Mouse (Mus musculus) embryonic facial prominence, embryonic 14.5 days (tissue): ENCODE results near the gene Napepld. TPM values are rescaled to one million over a fixed set of nuclear protein-coding genes. Genes with fewer than 3 reads are reported as not detected.

ENCODE experiments used
- ATAC-seq: fragments of 200-750 bp; cut with Nextera tagmentation; 2 replicates; pipeline ENCODE4 v1.8.0; 2017; ENCODE audit warnings: low read depth, moderate number of reproducible peaks, moderate TSS enrichment
- DNase-seq: peaks from one replicate; pipeline ENCODE4 v3.0.0-alpha.2; 2015; ENCODE audit warnings: low spot score
- H3K27ac ChIP-seq: fragments of 300-500 bp; sonication (generic); replicated peaks from 2 replicates; pipeline ENCODE4 v1.5.1; 2014; ENCODE audit warnings: low read depth, mild to moderate bottlenecking, low read length, moderate library complexity
- H3K27me3 ChIP-seq: fragments of 300-500 bp; sonication (generic); replicated peaks from 2 replicates; pipeline ENCODE4 v1.6.1; 2014; ENCODE audit warnings: low read length; ENCODE audit not compliant: control insufficient read depth, insufficient read depth
- H3K36me3 ChIP-seq: fragments of 300-500 bp; sonication (generic); 2 replicates; pipeline ENCODE4 v1.6.1; 2014; ENCODE audit warnings: low read length, mixed read lengths; ENCODE audit not compliant: control insufficient read depth, insufficient read depth
- H3K4me1 ChIP-seq: fragments of 300-500 bp; sonication (generic); 2 replicates; pipeline ENCODE4 v1.6.1; 2014; ENCODE audit warnings: antibody characterized with exemption, low read length; ENCODE audit not compliant: control insufficient read depth, insufficient read depth
- H3K4me2 ChIP-seq: fragments of 300-500 bp; sonication (generic); 2 replicates; pipeline ENCODE4 v1.6.1; 2014; ENCODE audit warnings: low read depth, mild to moderate bottlenecking, low read length, moderate library complexity, mixed read lengths
- H3K4me3 ChIP-seq: fragments of 300-500 bp; sonication (generic); 2 replicates; pipeline ENCODE4 v1.5.1; 2014; ENCODE audit warnings: low read depth, mild to moderate bottlenecking, low read length
- H3K9ac ChIP-seq: fragments of 300-500 bp; sonication (generic); 2 replicates; pipeline ENCODE4 v1.6.1; 2014; ENCODE audit warnings: low read depth, mild to moderate bottlenecking, low read length, moderate library complexity, mixed read lengths
- H3K9me3 ChIP-seq: fragments of 300-500 bp; sonication (generic); 2 replicates; pipeline ENCODE4 v1.6.1; 2016; ENCODE audit warnings: low read length; ENCODE audit not compliant: control insufficient read depth
- WGBS: fragments of 180-500 bp; shearing (Covaris S2); extraction: QIAGEN DNeasy Blood & Tissue Kit; methylation state at CpG from one replicate; pipeline ENCODE4 v1.1.7; 2014; 5-methylcytosine and 5-hydroxymethylcytosine counted together
- polyA plus RNA-seq: library from polyadenylated mRNA; unstranded; fragments of >200 nt; fragmentation: Nextera tagmentation; extraction: Ambion mirVana; gene quantifications from 2 replicates; pipeline ENCODE4 v1.2.1, GENCODE M21; 2014

The Napepld gene
- polyA plus RNA-seq, 1 experiment from 2014 or later: 2.8 TPM

DNA sequence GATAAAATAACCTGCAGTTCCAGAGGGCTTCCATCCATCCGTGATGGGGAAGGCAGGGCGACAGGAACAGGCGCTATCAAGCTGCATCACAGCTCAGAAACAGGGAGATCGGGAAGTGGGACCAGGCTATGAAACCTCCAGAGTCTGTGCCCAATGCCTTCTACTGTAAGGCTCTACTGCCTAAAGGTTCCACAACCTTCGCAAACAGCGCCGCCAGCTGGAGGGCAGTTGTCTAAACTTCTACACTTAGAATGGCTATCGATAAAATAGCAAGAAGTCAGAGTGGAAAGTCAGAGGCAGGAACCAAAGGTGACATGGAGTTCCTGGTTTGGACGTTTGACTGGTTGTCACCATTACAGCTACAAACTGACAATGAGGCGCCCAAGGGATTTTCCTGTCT, 34.4 kb upstream of the Napepld start:
- peak overlapping the region; percentile 7 for H3K4me3 ChIP-seq
- peaks cover 17% of the 10 kb centered on the region for H3K36me3 ChIP-seq
- no peak overlapping the region for H3K9ac ChIP-seq
- H3K9me3 ChIP-seq: no peaks in the 10 kb centered on the region
- H3K4me2 ChIP-seq: peak overlapping the region; percentile 13; the same call in 1 of the 2 replicates
- ATAC-seq (no peak), DNase-seq (peak; percentile 77)
- H3K27me3 ChIP-seq: no peaks in the 10 kb centered on the region
- WGBS: 31% methylated on average over 10 of the region's 10 CpGs
- H3K27ac ChIP-seq: no peak overlapping the region
- peaks cover 10% of the 10 kb centered on the region for H3K4me1 ChIP-seq

DNA sequence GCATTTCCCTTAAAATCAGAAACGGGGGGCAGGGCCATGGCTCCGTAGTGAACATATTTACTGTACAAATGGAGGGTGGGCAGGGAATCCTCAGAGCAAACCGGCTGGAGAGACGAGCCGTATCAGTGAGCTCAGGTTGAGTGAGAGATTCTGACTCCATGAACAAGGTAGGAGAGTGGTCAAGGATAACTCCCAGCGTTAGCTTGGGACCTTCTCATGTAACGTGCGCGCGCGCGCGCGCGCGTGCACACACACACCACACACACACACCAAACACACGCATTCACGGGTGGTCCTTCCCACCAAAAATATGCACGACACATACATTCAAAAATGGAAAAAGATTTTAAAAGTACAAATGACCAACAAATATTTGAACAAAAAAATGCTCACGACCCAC, 33.9 kb upstream of the Napepld start:
- DNase-seq: no peak
- Histone ChIP-seq H3K36me3 (peaks cover 13% of the 10 kb centered on the region), H3K27ac (no peak overlapping the region), H3K4me3 (peak overlapping the region; percentile 7), H3K9ac (no peak overlapping the region), H3K4me2 (peak overlapping the region; percentile 13; the same call in 1 of the 2 replicates), H3K27me3 (no peaks in the 10 kb centered on the region), H3K9me3 (no peaks in the 10 kb centered on the region), H3K4me1 (peaks cover 10% of the 10 kb centered on the region)
- no peak for ATAC-seq
- 82% methylated on average over 20 of the region's 20 CpGs for WGBS

DNA sequence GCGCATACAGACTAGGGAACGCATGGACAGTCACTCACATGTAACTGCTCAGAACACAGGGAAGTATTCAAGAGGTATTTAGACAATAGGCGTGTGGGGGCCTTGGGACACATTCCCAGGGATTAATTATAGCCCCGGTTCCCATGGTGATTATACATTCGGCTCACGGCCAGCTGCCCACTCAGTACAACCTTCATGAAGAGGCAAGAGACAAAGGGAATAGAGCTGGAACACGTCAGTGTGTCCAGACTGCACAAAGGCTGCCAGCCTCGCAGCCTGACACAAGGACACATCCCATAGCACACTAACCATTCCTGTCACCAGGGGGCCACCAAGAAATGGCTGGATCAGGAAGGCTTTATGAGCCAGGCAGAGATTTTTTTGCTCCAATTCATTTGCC, 31.7 kb upstream of the Napepld start:
- ATAC-seq: peak; percentile 82
- H3K9ac ChIP-seq: no peak overlapping the region
- 32% methylated on average over 8 of the region's 8 CpGs for WGBS

DNA sequence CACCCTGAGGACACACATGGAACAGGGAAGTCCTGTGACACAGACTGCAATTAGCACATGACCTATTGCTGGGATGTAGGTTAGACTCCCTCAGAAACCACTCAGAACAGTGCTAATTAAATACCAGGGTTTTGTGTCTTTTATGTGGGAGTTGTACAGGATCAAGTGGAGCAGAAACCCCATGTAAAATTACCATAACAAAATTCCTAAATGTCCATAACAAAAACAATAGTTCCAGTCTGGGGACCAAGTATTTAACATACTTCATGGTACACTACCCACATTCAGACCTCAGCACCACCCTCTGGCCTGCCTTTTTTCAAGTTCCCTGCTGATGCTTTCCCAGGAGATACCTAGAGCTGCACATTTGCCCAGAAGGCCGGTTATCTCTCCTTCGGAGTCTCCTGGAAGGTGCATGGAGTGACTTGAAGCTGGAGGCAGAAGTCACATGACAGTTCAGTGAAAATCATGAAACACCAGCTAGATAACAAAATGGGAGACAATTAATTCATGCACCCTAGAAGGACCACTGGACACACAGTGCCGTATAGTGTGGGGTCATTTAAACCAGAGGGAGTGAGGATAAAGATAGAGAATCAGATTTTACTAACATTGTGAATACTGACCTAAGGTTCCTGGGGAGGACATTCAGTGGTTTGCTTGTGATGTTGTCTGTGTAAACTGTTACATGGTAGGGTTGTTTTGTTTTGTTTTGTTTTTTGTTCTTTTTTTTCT, 31.1 kb upstream of the Napepld start:
- peaks cover 3% of the 10 kb centered on the region; the same call in 1 of the 2 replicates for H3K4me1 ChIP-seq
- DNase-seq: peak; percentile 34
- ATAC-seq: peak; percentile 16; the same call in 1 of the 2 replicates
- H3K9ac ChIP-seq: no peak overlapping the region
- no peak overlapping the region for H3K4me3 ChIP-seq
- no peaks in the 10 kb centered on the region for H3K27me3 ChIP-seq
- H3K36me3 ChIP-seq: no peaks in the 10 kb centered on the region
- no peak overlapping the region; the same call in 1 of the 2 replicates for H3K27ac ChIP-seq
- no peaks in the 10 kb centered on the region for H3K9me3 ChIP-seq
- 69% methylated on average over 3 of the region's 3 CpGs for WGBS
- H3K4me2 ChIP-seq: no peak overlapping the region

More for the DNA sequence above, 31.7 kb upstream of the Napepld start:
- H3K27me3 ChIP-seq: no peaks in the 10 kb centered on the region
- H3K4me1 ChIP-seq: peaks cover 7% of the 10 kb centered on the region
- no peaks in the 10 kb centered on the region for H3K36me3 ChIP-seq
- no peak overlapping the region for H3K4me3 ChIP-seq
- no peak overlapping the region; the same call in 1 of the 2 replicates for H3K27ac ChIP-seq
- H3K4me2 ChIP-seq: no peak overlapping the region
- H3K9me3 ChIP-seq: no peaks in the 10 kb centered on the region
- DNase-seq: peak; percentile 79

DNA sequence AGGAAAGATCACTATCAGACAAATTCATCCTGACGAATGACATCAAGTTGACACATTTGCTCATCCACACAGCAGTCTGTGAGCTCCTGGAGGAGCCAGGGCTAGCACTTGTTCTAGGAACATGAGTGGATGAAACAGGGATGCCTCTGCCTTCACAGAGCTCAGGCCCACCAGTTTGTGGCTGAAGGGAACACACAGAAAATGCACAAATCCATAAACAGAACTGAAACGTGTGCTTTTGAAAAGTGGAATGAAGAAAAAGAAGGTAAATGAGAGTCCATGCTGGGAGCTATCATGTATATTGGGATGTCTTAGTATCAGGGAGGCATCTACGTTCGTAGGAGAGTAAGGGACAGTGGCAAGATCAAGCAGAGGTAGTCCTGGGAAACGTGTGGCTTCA, 27.9 kb upstream of the Napepld start:
- H3K27me3 ChIP-seq: no peaks in the 10 kb centered on the region
- H3K4me1 ChIP-seq: peaks cover 3% of the 10 kb centered on the region; the same call in 1 of the 2 replicates
- no peak overlapping the region for H3K4me2 ChIP-seq
- no peak overlapping the region for H3K4me3 ChIP-seq
- no peak overlapping the region for H3K27ac ChIP-seq
- DNase-seq: no peak
- 77% methylated on average over 5 of the region's 5 CpGs for WGBS
- ATAC-seq: no peak
- H3K36me3 ChIP-seq: no peaks in the 10 kb centered on the region
- no peak overlapping the region for H3K9ac ChIP-seq
- no peaks in the 10 kb centered on the region for H3K9me3 ChIP-seq

DNA sequence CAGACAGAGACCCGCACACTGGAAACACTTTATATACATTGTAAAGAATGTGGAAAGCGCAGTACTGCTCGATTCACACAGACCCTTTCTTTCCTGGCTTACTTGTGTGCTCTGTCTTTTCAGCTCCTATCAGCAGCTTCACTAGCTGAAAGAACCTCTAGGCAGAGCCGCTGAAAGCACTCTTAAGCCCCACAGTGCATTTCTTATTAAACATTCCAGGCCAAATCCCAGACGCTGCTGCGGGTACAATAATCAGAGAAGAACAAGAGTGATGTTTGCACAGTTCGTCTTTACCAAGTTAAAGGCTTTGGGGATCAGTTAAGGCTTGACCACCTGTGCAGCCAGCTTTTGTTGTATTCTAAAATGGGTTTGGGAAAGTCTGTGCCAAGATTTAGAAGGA, 23.7 kb upstream of the Napepld start:
- Histone ChIP-seq H3K4me1 (no peaks in the 10 kb centered on the region), H3K9ac (no peak overlapping the region), H3K27ac (peak overlapping the region; percentile 53), H3K4me3 (no peak overlapping the region), H3K27me3 (no peaks in the 10 kb centered on the region), H3K9me3 (no peaks in the 10 kb centered on the region), H3K4me2 (no peak overlapping the region), H3K36me3 (no peaks in the 10 kb centered on the region)
- DNase-seq (peak; percentile 64), ATAC-seq (peak; percentile 66)
- whole genome bisulfite sequencing: 24% methylated on average over 7 of the region's 7 CpGs

DNA sequence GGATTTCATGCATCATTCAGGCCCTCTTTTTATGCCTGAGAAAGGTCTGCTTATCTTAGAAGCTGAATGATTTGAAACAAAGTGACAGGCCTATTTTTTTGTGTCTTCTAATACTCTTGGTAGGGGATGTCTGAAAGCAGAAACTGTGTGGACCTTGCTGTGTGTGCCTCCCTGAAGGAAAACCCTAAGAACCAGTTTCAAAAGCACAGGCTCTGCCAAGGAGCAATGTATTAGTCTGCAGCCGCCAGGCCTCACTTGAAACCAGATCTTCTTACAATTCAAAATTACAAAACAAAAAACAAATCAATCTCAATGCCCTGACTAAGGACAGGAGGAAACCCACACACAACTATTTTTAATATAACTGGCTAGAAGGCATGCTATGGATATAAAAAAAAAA, 23.2 kb upstream of the Napepld start:
- no peak overlapping the region for H3K4me2 ChIP-seq
- no peak overlapping the region for H3K9ac ChIP-seq
- no peaks in the 10 kb centered on the region for H3K27me3 ChIP-seq
- no peaks in the 10 kb centered on the region for H3K36me3 ChIP-seq
- no peaks in the 10 kb centered on the region for H3K9me3 ChIP-seq
- H3K4me3 ChIP-seq: no peak overlapping the region
- peak; percentile 56 for DNase-seq
- H3K27ac ChIP-seq: peak overlapping the region; percentile 53
- no peaks in the 10 kb centered on the region for H3K4me1 ChIP-seq
- WGBS: 33% methylated on average over 1 of the region's 1 CpGs
- peak; percentile 71; the same call in 1 of the 2 replicates for ATAC-seq

DNA sequence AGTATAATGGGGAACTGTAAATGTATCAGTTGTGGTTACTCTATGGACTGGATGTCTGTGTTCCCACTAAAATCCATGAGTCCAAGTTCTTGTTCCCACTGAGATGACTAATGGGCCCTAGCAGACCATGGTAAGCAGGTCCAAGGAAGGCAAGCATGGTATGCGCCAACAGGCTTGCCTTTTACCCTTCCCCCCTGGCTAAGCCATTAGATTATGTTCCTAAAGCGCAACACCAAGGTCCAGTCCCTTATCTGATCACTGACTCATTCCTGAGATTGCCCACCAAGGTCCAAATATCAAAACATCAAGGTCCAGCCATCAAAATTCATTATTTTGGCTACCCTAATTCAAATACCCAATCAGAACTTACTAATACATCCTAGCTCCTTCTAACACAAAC, 18.0 kb upstream of the Napepld start:
- H3K4me1 ChIP-seq: no peaks in the 10 kb centered on the region
- H3K36me3 ChIP-seq: no peaks in the 10 kb centered on the region
- H3K27me3 ChIP-seq: no peaks in the 10 kb centered on the region
- H3K4me3 ChIP-seq: no peak overlapping the region
- no peak overlapping the region for H3K9ac ChIP-seq
- H3K4me2 ChIP-seq: no peak overlapping the region
- H3K9me3 ChIP-seq: no peaks in the 10 kb centered on the region
- WGBS: 91% methylated on average over 2 of the region's 2 CpGs
- DNase-seq: no peak
- no peak overlapping the region for H3K27ac ChIP-seq
- ATAC-seq: no peak

DNA sequence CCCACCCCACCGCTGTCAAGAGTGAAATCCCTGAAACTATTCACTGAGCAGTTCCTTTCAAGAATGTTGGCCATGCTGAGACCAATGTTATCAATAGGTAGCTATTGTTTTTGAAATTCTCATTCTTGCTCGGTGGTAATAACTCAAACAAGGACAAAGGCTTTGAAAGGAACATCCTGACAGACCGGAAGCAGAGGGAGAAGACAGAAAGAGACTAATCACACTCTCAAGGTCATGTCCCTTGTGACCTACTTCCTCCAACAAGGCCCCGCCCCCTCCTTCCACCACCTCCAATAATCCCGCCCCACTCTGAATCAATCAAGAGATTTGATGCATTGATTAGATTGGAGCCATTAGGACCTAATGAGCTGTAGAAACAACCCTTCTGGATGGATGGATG, 17.4 kb upstream of the Napepld start:
- no peaks in the 10 kb centered on the region for H3K9me3 ChIP-seq
- no peak overlapping the region for H3K4me2 ChIP-seq
- H3K4me1 ChIP-seq: no peaks in the 10 kb centered on the region
- H3K9ac ChIP-seq: no peak overlapping the region
- no peaks in the 10 kb centered on the region for H3K36me3 ChIP-seq
- DNase-seq: no peak
- no peak overlapping the region for H3K27ac ChIP-seq
- no peak for ATAC-seq
- no peak overlapping the region for H3K4me3 ChIP-seq
- 87% methylated on average over 5 of the region's 5 CpGs for WGBS
- H3K27me3 ChIP-seq: no peaks in the 10 kb centered on the region
